Mouse (Mus musculus) liver, postnatal 0 days (tissue): ENCODE results near the gene Nkx2-4. TPM values are rescaled to one million over a fixed set of nuclear protein-coding genes. Genes with fewer than 3 reads are reported as not detected.

Source experiments
- ATAC-seq: fragments of 200-750 bp; cut with Nextera tagmentation; 2 replicates; pipeline ENCODE4 v1.8.0; 2017; ENCODE audit warnings: mild to moderate bottlenecking, moderate library complexity
- DNase-seq: peaks from one replicate; pipeline ENCODE4 v3.0.0-alpha.2; 2016
- H3K27ac ChIP-seq: fragments of 300-500 bp; sonication (generic); 2 replicates; pipeline ENCODE4 v1.5.1; 2014; ENCODE audit warnings: antibody characterized with exemption, moderate library complexity, mild to moderate bottlenecking, low read depth
- H3K27me3 ChIP-seq: fragments of 300-500 bp; sonication (generic); 2 replicates; pipeline ENCODE4 v1.6.1; 2014; ENCODE audit warnings: low read length, control low read depth, mixed read lengths; ENCODE audit not compliant: insufficient read depth
- H3K36me3 ChIP-seq: fragments of 300-500 bp; sonication (generic); replicated peaks from 2 replicates; pipeline ENCODE4 v1.6.1; 2014; ENCODE audit warnings: mild to moderate bottlenecking, control low read depth, low read length, moderate library complexity, mixed read lengths; ENCODE audit not compliant: insufficient read depth
- H3K4me1 ChIP-seq: fragments of 300-500 bp; sonication (generic); 2 replicates; pipeline ENCODE4 v1.6.1; 2014; ENCODE audit warnings: antibody characterized with exemption, mild to moderate bottlenecking, control low read depth; ENCODE audit not compliant: insufficient read depth
- H3K4me2 ChIP-seq: fragments of 300-500 bp; sonication (generic); 2 replicates; pipeline ENCODE4 v1.6.1; 2014; ENCODE audit warnings: low read depth, mild to moderate bottlenecking, low read length, moderate library complexity, mixed read lengths
- H3K4me3 ChIP-seq: fragments of 300-500 bp; sonication (generic); 2 replicates; pipeline ENCODE4 v1.5.1; 2014; ENCODE audit warnings: low read depth, low read length
- H3K9ac ChIP-seq: fragments of 300-500 bp; sonication (generic); replicated peaks from 2 replicates; pipeline ENCODE4 v1.6.1; 2014; ENCODE audit warnings: mild to moderate bottlenecking, moderate library complexity
- H3K9me3 ChIP-seq: fragments of 300-500 bp; sonication (generic); 2 replicates; pipeline ENCODE4 v1.6.1; 2016; ENCODE audit warnings: mild to moderate bottlenecking, control low read depth, low read length, mixed read lengths
- CTCF ChIP-seq: sonication (generic); IDR thresholded peaks from 2 replicates; pipeline ENCODE4 v1.5.1; 2016; ENCODE audit warnings: antibody characterized with exemption, low read depth
- EP300 ChIP-seq: IDR thresholded peaks from 2 replicates; pipeline ENCODE4 v1.6.1; 2016; ENCODE audit warnings: antibody characterized with exemption, low read depth, mild to moderate bottlenecking
- WGBS: fragments of 180-500 bp; shearing (Covaris S2); extraction: QIAGEN DNeasy Blood & Tissue Kit; methylation state at CpG from one replicate; pipeline ENCODE4 v1.1.7; 2014; ENCODE audit not compliant: insufficient replicate concordance; 5-methylcytosine and 5-hydroxymethylcytosine counted together
- polyA plus RNA-seq: library from polyadenylated mRNA; unstranded; fragments of >200 nt; fragmentation: Nextera tagmentation; extraction: Ambion mirVana; gene quantifications from 2 replicates; pipeline ENCODE4 v1.2.1, GENCODE M21; 2015

Gene Nkx2-4
- polyA plus RNA-seq, 1 experiment from 2014 or later: not detected

- Histone ChIP-seq H3K4me3 (peak overlapping the region; percentile 43; the same call in 1 of the 2 replicates), H3K36me3 (no peaks in the 10 kb centered on the region), H3K4me2 (peak overlapping the region; percentile 66; the same call in 1 of the 2 replicates), H3K9me3 (no peaks in the 10 kb centered on the region), H3K4me1 (peaks cover 5% of the 10 kb centered on the region; the same call in 1 of the 2 replicates), H3K27me3 (peaks cover 66% of the 10 kb centered on the region), H3K9ac (no peak overlapping the region), H3K27ac (no peak overlapping the region)
- peak; percentile 23; the same call in 1 of the 2 replicates for ATAC-seq
- peak; percentile 30 for DNase-seq
- TF ChIP-seq CTCF: no peak
- TF ChIP-seq EP300: no peak
- WGBS: 1% methylated on average over 61 of the region's 72 CpGs
Observed at GRCm38 (mm10) chr2:147083471-147084365, 1.5 kb downstream of the Nkx2-4 start.

- no peak overlapping the region for H3K27ac ChIP-seq
Observed at GRCm38 (mm10) chr2:147082391-147082790, 2.9 kb downstream of the Nkx2-4 start.

GRCm38 (mm10) chr2:147074399-147074798 is 10.8 kb downstream of the Nkx2-4 start:
- Histone ChIP-seq H3K27me3 (no peaks in the 10 kb centered on the region), H3K36me3 (peaks cover 32% of the 10 kb centered on the region), H3K9me3 (no peaks in the 10 kb centered on the region), H3K4me1 (no peaks in the 10 kb centered on the region), H3K4me3 (no peak overlapping the region), H3K27ac (no peak overlapping the region), H3K9ac (no peak overlapping the region), H3K4me2 (no peak overlapping the region)
- no peak for TF ChIP-seq CTCF
- TF ChIP-seq EP300: no peak
- DNase-seq: no peak
- no peak for ATAC-seq
- WGBS: 87% methylated on average over 4 of the region's 4 CpGs

More at GRCm38 (mm10) chr2:147082391-147082790, 2.9 kb downstream of the Nkx2-4 start:
- 59% methylated on average over 4 of the region's 4 CpGs for WGBS
- H3K9me3 ChIP-seq: no peaks in the 10 kb centered on the region
- H3K27me3 ChIP-seq: peaks cover 58% of the 10 kb centered on the region
- no peak overlapping the region for H3K4me2 ChIP-seq
- TF ChIP-seq EP300 (no peak), CTCF (no peak)
- no peak overlapping the region for H3K4me3 ChIP-seq
- no peak overlapping the region for H3K9ac ChIP-seq
- H3K4me1 ChIP-seq: peaks cover 5% of the 10 kb centered on the region; the same call in 1 of the 2 replicates
- DNase-seq (no peak), ATAC-seq (no peak)
- H3K36me3 ChIP-seq: peaks cover 9% of the 10 kb centered on the region; the same call in 1 of the 2 replicates

- no peak for DNase-seq
- no peak overlapping the region for H3K4me3 ChIP-seq
Observed at GRCm38 (mm10) chr2:147073962-147074361, 11.3 kb downstream of the Nkx2-4 start.

GRCm38 (mm10) chr2:147070305-147070704 is 14.9 kb downstream of the Nkx2-4 start:
- no peak overlapping the region for H3K4me3 ChIP-seq
- WGBS: 68% methylated on average over 1 of the region's 1 CpGs
- H3K4me2 ChIP-seq: no peak overlapping the region
- ATAC-seq (no peak), DNase-seq (no peak)
- no peak overlapping the region for H3K27ac ChIP-seq
- H3K4me1 ChIP-seq: no peaks in the 10 kb centered on the region; the same call in 1 of the 2 replicates
- H3K9ac ChIP-seq: no peak overlapping the region
- H3K9me3 ChIP-seq: no peaks in the 10 kb centered on the region
- TF ChIP-seq CTCF (no peak), EP300 (no peak)
- peaks cover 19% of the 10 kb centered on the region for H3K36me3 ChIP-seq
- H3K27me3 ChIP-seq: no peaks in the 10 kb centered on the region

More at GRCm38 (mm10) chr2:147073962-147074361, 11.3 kb downstream of the Nkx2-4 start:
- H3K4me1 ChIP-seq: no peaks in the 10 kb centered on the region
- no peaks in the 10 kb centered on the region for H3K9me3 ChIP-seq
- no peak overlapping the region for H3K9ac ChIP-seq
- WGBS: 82% methylated on average over 2 of the region's 2 CpGs
- no peak for ATAC-seq
- H3K4me2 ChIP-seq: no peak overlapping the region
- peaks cover 32% of the 10 kb centered on the region for H3K36me3 ChIP-seq
- no peaks in the 10 kb centered on the region for H3K27me3 ChIP-seq
- TF ChIP-seq CTCF (no peak), EP300 (no peak)
- H3K27ac ChIP-seq: no peak overlapping the region

GRCm38 (mm10) chr2:147069077-147069476 is 16.2 kb downstream of the Nkx2-4 start:
- H3K4me3 ChIP-seq: no peak overlapping the region
- no peak overlapping the region for H3K4me2 ChIP-seq
- no peak for TF ChIP-seq CTCF
- no peak for TF ChIP-seq EP300
- H3K27me3 ChIP-seq: no peaks in the 10 kb centered on the region
- no peak overlapping the region for H3K27ac ChIP-seq
- ATAC-seq: no peak
- no peaks in the 10 kb centered on the region for H3K9me3 ChIP-seq
- no peak for DNase-seq
- H3K9ac ChIP-seq: no peak overlapping the region
- peaks cover 22% of the 10 kb centered on the region for H3K36me3 ChIP-seq
- H3K4me1 ChIP-seq: no peaks in the 10 kb centered on the region; the same call in 1 of the 2 replicates
- 47% methylated on average over 1 of the region's 1 CpGs for WGBS
